Mouse (Mus musculus): Measurements from ENCODE around the gene Tmprss9. TPM values are rescaled to one million over a fixed set of nuclear protein-coding genes. Genes with fewer than 3 reads are reported as not detected.
"Not testable (repeated sequence)": the region's sequence is repeated elsewhere in the genome, so short reads cannot be mapped to it uniquely, and the experiment has no call there.

Tmprss9 gene
- total RNA-seq (2021): under 1 TPM in 1 of 2 experiments, not detected in 1; 0.32 TPM

GRCm38 (mm10) chr10:80871581-80871980 lies at the start of gene Tmprss9:
Gene Tmprss9 (plus strand): TSS chr10:80871848.
- intact Hi-C loops (cut with DNase I): no loop called here
- no peak for DNase-seq (ENCODE audit: low spot score in 2 of 2)

DNA sequence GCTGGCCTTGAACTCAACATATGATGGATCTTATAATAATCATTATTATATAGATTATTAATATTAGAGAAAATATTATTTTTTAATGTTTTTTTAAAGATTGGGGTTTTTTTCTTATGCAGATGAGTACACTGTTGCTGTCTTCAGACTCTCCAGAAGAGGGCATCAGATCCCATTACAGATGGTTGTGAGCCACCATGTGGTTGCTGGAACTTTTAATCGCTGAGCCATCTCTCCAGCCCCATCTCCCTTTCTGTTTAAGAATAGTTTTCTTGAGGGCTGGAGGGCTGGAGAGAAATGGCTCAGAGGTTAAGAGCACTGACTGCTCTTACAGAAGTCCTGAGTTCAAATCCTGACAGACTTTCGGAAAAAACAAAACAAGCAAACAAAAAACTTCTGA lies 49.7 kb upstream of the Tmprss9 start:
- DNase-seq (ENCODE audit: low spot score in 2 of 2): peak in 1 of 2 experiments; percentile 53
- intact Hi-C loops (cut with DNase I): loop anchor here (1.0 to 2.0 kb wide), 2 partner anchors 53 to 58 kb away; no protein-coding TSS in a partner anchor

- no peak for DNase-seq (ENCODE audit: low spot score in 2 of 2)
- intact Hi-C loops (cut with DNase I): loop anchor here (1.0 to 2.0 kb wide), 2 partner anchors 52 to 58 kb away; no protein-coding TSS in a partner anchor
Observed at GRCm38 (mm10) chr10:80822528-80822927, 49.1 kb upstream of the Tmprss9 start.

DNA sequence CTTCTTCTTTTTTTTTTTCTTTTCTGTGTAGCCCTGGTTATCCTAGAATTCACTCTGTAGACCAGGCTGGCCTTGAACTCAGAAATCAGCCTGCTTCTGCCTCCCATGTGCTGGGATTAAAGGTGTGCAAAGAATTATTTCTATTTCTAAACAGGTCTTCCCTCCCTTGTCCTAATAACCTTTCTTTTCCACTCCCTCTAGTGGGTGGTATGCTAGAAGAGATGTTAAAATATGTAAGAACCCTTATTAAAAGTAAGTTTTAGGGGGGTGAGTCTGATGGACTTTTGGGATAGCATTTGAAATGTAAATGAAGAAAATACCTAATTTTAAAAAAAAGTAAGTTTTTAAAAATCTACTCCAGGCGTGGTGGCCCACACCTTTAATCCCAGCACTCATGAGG lies 48.3 kb upstream of the Tmprss9 start:
- intact Hi-C loops (cut with DNase I): loop anchor here (2.0 kb wide), 1 partner anchor 51 kb away; no protein-coding TSS in a partner anchor
- no peak for DNase-seq (ENCODE audit: low spot score in 2 of 2)

- no peak for DNase-seq (ENCODE audit: low spot score in 2 of 2)
- intact Hi-C loops (cut with DNase I): loop anchor here (2.0 kb wide), 1 partner anchor 51 kb away; no protein-coding TSS in a partner anchor
Observed at GRCm38 (mm10) chr10:80823847-80824643, 47.6 kb upstream of the Tmprss9 start.

DNA sequence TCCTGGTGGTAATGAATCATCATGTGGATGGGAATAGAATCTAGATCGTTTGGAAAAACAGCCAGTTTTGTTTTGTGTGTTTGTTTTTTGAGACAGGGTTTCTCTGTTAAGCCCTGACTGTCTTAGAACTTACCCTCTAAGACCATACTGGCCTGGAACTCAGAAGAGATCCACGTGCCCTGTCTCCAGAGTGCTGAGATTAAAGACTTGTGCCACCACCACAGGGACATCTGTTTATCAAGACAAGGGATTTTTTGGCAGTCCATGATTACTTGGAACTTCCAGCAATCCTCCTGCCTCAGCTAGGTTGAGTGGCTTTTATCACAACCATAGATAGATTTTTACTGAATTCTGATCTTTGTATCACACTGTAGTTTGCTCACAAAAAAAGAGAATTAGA lies 46.8 kb upstream of the Tmprss9 start:
- DNase-seq (ENCODE audit: low spot score in 2 of 2): no peak
- intact Hi-C loops (cut with DNase I): loop anchor here (5.0 kb wide), 1 partner anchor 167 kb away; no protein-coding TSS in a partner anchor

- intact Hi-C loops (cut with DNase I): loop anchor here (1.0 to 5.0 kb wide), 3 partner anchors 14 to 166 kb away; partner anchors contain the start of genes Lsm7 and Sppl2b
- peak; percentile 99 to 100 for DNase-seq (ENCODE audit: low spot score in 2 of 2)
Observed at GRCm38 (mm10) chr10:80826151-80827062, 45.2 kb upstream of the Tmprss9 start, which contains the start of gene Oaz1. Gene Oaz1 (plus strand): TSS chr10:80826656.

GRCm38 (mm10) chr10:80827063-80827869 lies 44.4 kb upstream of the Tmprss9 start:
- no peak for DNase-seq (ENCODE audit: low spot score in 2 of 2)
- intact Hi-C loops (cut with DNase I): loop anchor here (2.0 to 5.0 kb wide), 2 partner anchors 14 to 165 kb away; no protein-coding TSS in a partner anchor

- DNase-seq (ENCODE audit: low spot score in 2 of 2): no peak
- intact Hi-C loops (cut with DNase I): loop anchor here (2.0 to 5.0 kb wide), 2 partner anchors 13 to 164 kb away; no protein-coding TSS in a partner anchor
Observed at GRCm38 (mm10) chr10:80827870-80828420, 43.7 kb upstream of the Tmprss9 start.

- not testable (repeated sequence) for DNase-seq (ENCODE audit: low spot score in 2 of 2)
- intact Hi-C loops (cut with DNase I): loop anchor here (5.0 kb wide), 1 partner anchor 164 kb away; no protein-coding TSS in a partner anchor
Observed at GRCm38 (mm10) chr10:80828587-80828986, 43.1 kb upstream of the Tmprss9 start.

DNA sequence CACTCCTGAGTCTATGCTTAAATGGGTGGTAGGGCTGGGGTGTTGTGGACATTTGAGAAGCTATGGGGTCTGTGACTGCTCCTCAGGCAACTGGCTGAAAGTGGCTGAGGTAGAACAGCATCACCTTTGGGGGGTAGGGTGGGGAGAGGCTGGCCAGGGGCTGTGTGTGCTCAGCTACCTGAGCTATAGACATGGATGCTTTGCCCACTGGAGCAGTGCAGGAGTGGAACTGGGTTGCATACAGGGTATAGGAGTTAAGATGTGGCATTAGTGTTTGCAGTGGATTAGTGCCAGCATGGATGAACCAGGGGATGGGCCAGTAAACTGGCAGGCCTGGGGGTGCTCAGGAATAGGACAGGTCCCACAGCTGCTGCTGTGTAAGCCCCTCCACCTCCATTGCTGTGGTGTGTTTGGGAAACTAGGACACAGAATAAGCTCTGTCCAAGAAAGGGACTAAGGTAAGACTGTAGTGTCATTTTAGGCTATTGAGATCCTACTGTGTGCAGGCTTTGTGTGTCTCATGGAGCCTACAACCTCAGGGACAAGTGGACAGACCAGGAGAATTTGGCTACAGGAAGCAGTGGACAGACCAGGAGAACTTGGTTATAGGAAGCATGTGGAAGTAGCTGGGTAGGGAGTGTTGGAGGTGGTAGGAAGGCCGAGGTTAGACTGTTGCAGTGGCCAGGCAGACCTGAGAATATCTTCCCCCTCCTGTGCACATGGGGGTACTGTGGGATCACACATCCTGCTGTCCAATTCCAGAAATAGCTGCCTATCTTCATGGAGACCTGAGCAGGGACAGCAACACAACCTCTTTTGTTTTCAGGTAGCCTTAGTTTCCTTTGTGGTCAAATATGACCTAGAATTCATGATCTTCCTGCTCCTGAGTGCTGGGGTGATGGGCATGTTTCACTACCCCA lies 42.0 kb upstream of the Tmprss9 start:
- intact Hi-C loops (cut with DNase I): loop anchor here (5.0 kb wide), 1 partner anchor 163 kb away; no protein-coding TSS in a partner anchor
- no peak for DNase-seq (ENCODE audit: low spot score in 2 of 2)

DNA sequence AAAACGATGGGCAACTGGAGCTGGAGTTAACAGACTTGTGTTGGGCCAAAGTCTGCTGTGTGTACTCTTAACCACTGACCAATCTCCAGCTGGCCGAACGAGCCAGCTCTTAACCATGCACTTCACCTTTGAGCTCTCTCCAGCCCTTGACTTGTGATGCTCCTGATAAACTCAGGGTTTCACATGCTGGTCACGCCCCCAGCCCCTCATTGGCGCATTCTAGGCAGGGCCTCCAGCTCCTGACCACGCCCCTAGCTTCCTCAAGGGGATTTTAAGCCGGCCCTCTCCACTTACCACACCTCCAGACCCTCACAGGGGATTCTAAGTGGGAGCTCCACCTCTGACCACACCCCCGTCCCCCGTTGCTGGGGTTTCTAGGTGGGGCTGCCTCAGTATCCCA lies 40.5 kb upstream of the Tmprss9 start:
- DNase-seq (ENCODE audit: low spot score in 2 of 2): no peak
- intact Hi-C loops (cut with DNase I): no loop called here

DNA sequence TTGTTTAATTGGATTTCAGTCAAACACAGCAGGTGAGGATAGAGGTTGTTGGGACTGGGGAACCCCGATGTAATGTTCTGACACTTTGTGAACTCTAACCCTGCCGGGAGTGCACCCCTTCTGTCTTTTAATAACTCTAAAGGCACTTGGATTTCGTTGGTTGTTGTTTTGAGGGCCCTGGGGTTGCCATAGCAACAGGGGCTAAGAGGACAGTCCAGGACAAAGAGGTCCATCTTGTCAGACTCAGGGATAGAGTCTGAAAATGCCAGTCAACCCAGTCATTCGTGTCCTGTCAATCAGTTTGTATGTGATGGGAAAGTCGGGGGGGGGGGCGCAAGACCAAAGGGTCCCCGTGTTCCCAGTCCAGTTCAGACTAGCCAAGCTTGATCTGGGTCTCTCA lies 38.8 kb upstream of the Tmprss9 start:
- intact Hi-C loops (cut with DNase I): no loop called here
- no peak for DNase-seq (ENCODE audit: low spot score in 2 of 2)

- intact Hi-C loops (cut with DNase I): no loop called here
- DNase-seq (ENCODE audit: low spot score in 2 of 2): no peak
Observed at GRCm38 (mm10) chr10:80835617-80836016, 36.0 kb upstream of the Tmprss9 start.

GRCm38 (mm10) chr10:80836949-80837379 lies 34.7 kb upstream of the Tmprss9 start:
- intact Hi-C loops (cut with DNase I): no loop called here
- DNase-seq (ENCODE audit: low spot score in 2 of 2): no peak

DNA sequence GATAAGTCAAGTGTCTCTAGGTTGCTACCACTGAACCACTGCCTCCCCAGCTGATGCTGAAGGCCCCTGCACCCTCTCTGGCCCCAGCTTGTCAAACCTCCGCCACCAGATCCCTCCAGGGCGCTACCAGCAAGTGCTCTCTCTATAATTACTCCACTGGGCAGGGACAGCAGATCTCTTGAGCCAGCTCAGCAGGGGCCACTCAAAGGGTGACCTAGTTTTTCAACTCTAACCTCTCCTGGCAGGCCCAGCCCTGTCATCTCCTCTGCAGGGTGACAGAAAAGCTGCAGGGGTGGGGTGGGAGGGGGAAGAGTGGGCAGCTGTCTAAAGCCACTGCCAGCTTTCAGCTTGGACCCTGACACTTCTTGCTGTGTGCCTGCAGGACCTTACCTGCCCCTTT lies 33.8 kb upstream of the Tmprss9 start:
- intact Hi-C loops (cut with DNase I): no loop called here
- no peak for DNase-seq (ENCODE audit: low spot score in 2 of 2)

GRCm38 (mm10) chr10:80838346-80838912 lies 33.2 kb upstream of the Tmprss9 start:
- DNase-seq (ENCODE audit: low spot score in 2 of 2): no peak
- intact Hi-C loops (cut with DNase I): no loop called here
